Mouse (Mus musculus) thymus, postnatal 4 days (tissue): ENCODE measurements at regions not wholly inside any gene's neighbourhood (a gene's known extent, or its start where the extent isn't known, plus 50 kb on each side); places are given as distances from the start of the nearest gene placed in this dataset.

Experiments used
- DNase-seq: peaks from one replicate; pipeline ENCODE4 v3.0.0; 2021

GRCm38 (mm10) chr8:125367374-125367773 lies 202.2 kb downstream of the Sipa1l2 start:
- DNase-seq = no peak

- DNase-seq = no peak
These were observed 204.6 kb downstream of the Sipa1l2 start for GRCm38 (mm10) chr8:125365004-125365403.

- no peak for DNase-seq
These were observed 210.2 kb downstream of the Sipa1l2 start for GRCm38 (mm10) chr8:125359456-125359855.

GRCm38 (mm10) chr8:125357759-125358158 lies 211.8 kb downstream of the Sipa1l2 start:
- DNase-seq = no peak

- DNase-seq = no peak
These were observed 214.5 kb downstream of the Sipa1l2 start for GRCm38 (mm10) chr8:125355059-125355509.

GRCm38 (mm10) chr8:125352276-125352675 lies 217.3 kb downstream of the Sipa1l2 start:
- DNase-seq = peak; percentile 21

GRCm38 (mm10) chr8:125351486-125352032 lies 218.0 kb downstream of the Sipa1l2 start:
- DNase-seq = peak; percentile 39

- DNase-seq = no peak
These were observed 220.2 kb downstream of the Sipa1l2 start for GRCm38 (mm10) chr8:125349290-125350025.

- no peak for DNase-seq
These were observed 223.4 kb downstream of the Sipa1l2 start for GRCm38 (mm10) chr8:125346182-125346581.

- DNase-seq = no peak
These were observed 224.0 kb downstream of the Sipa1l2 start for GRCm38 (mm10) chr8:125345571-125345970.

- no peak for DNase-seq
These were observed 225.7 kb downstream of the Sipa1l2 start for GRCm38 (mm10) chr8:125343867-125344266.

- DNase-seq = no peak
These were observed 227.1 kb downstream of the Sipa1l2 start for GRCm38 (mm10) chr8:125342521-125342920.

- no peak for DNase-seq
These were observed 228.0 kb downstream of the Sipa1l2 start for GRCm38 (mm10) chr8:125341606-125342005.

- DNase-seq = peak; percentile 32
These were observed 231.4 kb downstream of the Sipa1l2 start for GRCm38 (mm10) chr8:125338222-125338621.

- DNase-seq = peak; percentile 45
These were observed 232.0 kb downstream of the Sipa1l2 start for GRCm38 (mm10) chr8:125337444-125338077.

- peak; percentile 24 for DNase-seq
These were observed 232.8 kb downstream of the Sipa1l2 start for GRCm38 (mm10) chr8:125336799-125337198.

- no peak for DNase-seq
These were observed 233.8 kb downstream of the Sipa1l2 start for GRCm38 (mm10) chr8:125335575-125336370.

GRCm38 (mm10) chr8:125335171-125335570 lies 234.4 kb downstream of the Sipa1l2 start:
- no peak for DNase-seq

- DNase-seq = no peak
These were observed 239.0 kb downstream of the Sipa1l2 start for GRCm38 (mm10) chr8:125330638-125331037.

GRCm38 (mm10) chr8:125328650-125329049 lies 241.0 kb downstream of the Sipa1l2 start:
- DNase-seq = no peak

- DNase-seq = no peak
These were observed 241.9 kb downstream of the Sipa1l2 start for GRCm38 (mm10) chr8:125327551-125328262.

- no peak for DNase-seq
These were observed 242.6 kb downstream of the Sipa1l2 start for GRCm38 (mm10) chr8:125327006-125327405.
